Mouse (Mus musculus): ENCODE results near the gene Sugct. TPM values are rescaled to one million over a fixed set of nuclear protein-coding genes. Genes with fewer than 3 reads are reported as not detected.
"Not testable (repeated sequence)": the region's sequence is repeated elsewhere in the genome, so short reads cannot be mapped to it uniquely, and the experiment has no call there.

Sugct gene
- total RNA-seq, 4 experiments from 2014 or later, result 5.8 to 11.2 (median 8.4) TPM

GRCm38 (mm10) chr13:16878056-16878455 is 817.3 kb downstream of the Sugct start:
- no peak for DNase-seq

- DNase-seq, result no peak
Observed at GRCm38 (mm10) chr13:16859986-16860385, 835.4 kb downstream of the Sugct start.

GRCm38 (mm10) chr13:16847236-16847635 is 848.1 kb downstream of the Sugct start:
- no peak for DNase-seq

GRCm38 (mm10) chr13:16840994-16841393 is 854.4 kb downstream of the Sugct start:
- DNase-seq, result no peak

GRCm38 (mm10) chr13:16838409-16838808 is 856.9 kb downstream of the Sugct start:
- DNase-seq, result no peak

- no peak for DNase-seq
Observed at GRCm38 (mm10) chr13:16835111-16835510, 860.2 kb downstream of the Sugct start.

- no peak for DNase-seq
Observed at GRCm38 (mm10) chr13:16833069-16833468, 862.3 kb downstream of the Sugct start.

- DNase-seq, result peak; percentile 4
Observed at GRCm38 (mm10) chr13:16831840-16832239, 863.5 kb downstream of the Sugct start.

GRCm38 (mm10) chr13:16830291-16830690 is 865.1 kb downstream of the Sugct start:
- DNase-seq, result not testable (repeated sequence)

GRCm38 (mm10) chr13:16829589-16829988 is 865.8 kb downstream of the Sugct start:
- no peak for DNase-seq

- DNase-seq, result no peak
Observed at GRCm38 (mm10) chr13:16825619-16826018, 869.7 kb downstream of the Sugct start.

GRCm38 (mm10) chr13:16821785-16822184 is 873.6 kb downstream of the Sugct start:
- DNase-seq, result no peak

- no peak for DNase-seq
Observed at GRCm38 (mm10) chr13:16817471-16817870, 877.9 kb downstream of the Sugct start.

GRCm38 (mm10) chr13:16816747-16817146 is 878.6 kb downstream of the Sugct start:
- DNase-seq, result no peak

GRCm38 (mm10) chr13:16812268-16812667 is 883.1 kb downstream of the Sugct start:
- DNase-seq, result no peak

Other genes starting within 250 kb of the Sugct start
- 10 to 100 TPM; 19.8 to 27.5 (median 22.7) TPM for gene Mplkip, start 361 bp downstream of the Sugct start, total RNA-seq (2022)
- 10 to 100 TPM; 50.4 to 69.5 (median 60.4) TPM for gene Cdk13, start 109.5 kb upstream of the Sugct start, total RNA-seq (2022)
- 10 to 100 TPM; 52.3 to 61.4 (median 58.1) TPM for gene Rala, start 248.7 kb upstream of the Sugct start, total RNA-seq (2022)